Mouse (Mus musculus) adrenal gland, postnatal 0 days (tissue): ENCODE results near the gene Arv1. TPM values are rescaled to one million over a fixed set of nuclear protein-coding genes. Genes with fewer than 3 reads are reported as not detected.

Source experiments
- polyA plus RNA-seq: library from polyadenylated mRNA; unstranded; fragments of >200 nt; fragmentation: Nextera tagmentation; extraction: Ambion mirVana; gene quantifications from 2 replicates; pipeline ENCODE4 v1.2.1, GENCODE M21; 2015

The Arv1 gene
- 13.8 and 17.3 TPM in 2 replicates for polyA plus RNA-seq

GRCm38 (mm10) chr8:124721862-124722515 lies at the start of gene Arv1, which contains the start of gene Ttc13:
Gene Arv1 (plus strand): TSS chr8:124722139.
Gene Ttc13 (minus strand): TSS chr8:124721983.

GRCm38 (mm10) chr8:124751709-124752173 lies 29.8 kb downstream of the Arv1 start, which contains the start of gene Fam89a:
Gene Fam89a (minus strand): TSS chr8:124751832.

Other genes with a start within 250 kb of the Arv1 start
- 20.0 and 32.5 TPM in 2 replicates for gene Cog2, start 201.4 kb upstream of the Arv1 start, polyA plus RNA-seq
- gene Agt, start 152.4 kb upstream of the Arv1 start, polyA plus RNA-seq, result 27.3 and 28.9 TPM in 2 replicates
- gene Capn9, start 146.0 kb upstream of the Arv1 start, polyA plus RNA-seq, result 0.36 and 0.41 TPM in 2 replicates
- gene 2310022B05Rik, start 58.8 kb upstream of the Arv1 start, polyA plus RNA-seq, result 28.5 and 33.2 TPM in 2 replicates
- 23.0 and 32.6 TPM in 2 replicates for gene Ttc13, start 156 bp upstream of the Arv1 start, polyA plus RNA-seq
- 2.3 and 10.9 TPM in 2 replicates for gene Fam89a, start 29.7 kb downstream of the Arv1 start, polyA plus RNA-seq
- gene Trim67, start 71.0 kb downstream of the Arv1 start, polyA plus RNA-seq, result 0.79 and 3.3 TPM in 2 replicates
- 40.0 and 69.3 TPM in 2 replicates for gene Gnpat, start 140.9 kb downstream of the Arv1 start, polyA plus RNA-seq
- 25.1 and 32.5 TPM in 2 replicates for gene 2810004N23Rik, start 141.0 kb downstream of the Arv1 start, polyA plus RNA-seq
- gene Exoc8, start 175.6 kb downstream of the Arv1 start, polyA plus RNA-seq, result 3.9 and 4.8 TPM in 2 replicates
- 6.5 and 8.7 TPM in 2 replicates for gene Sprtn, start 175.7 kb downstream of the Arv1 start, polyA plus RNA-seq
- 6.5 and 7.8 TPM in 2 replicates for gene Egln1, start 227.2 kb downstream of the Arv1 start, polyA plus RNA-seq